Mouse (Mus musculus): Measurements from ENCODE around the gene Zfp991. TPM values are rescaled to one million over a fixed set of nuclear protein-coding genes. Genes with fewer than 3 reads are reported as not detected.
"Not testable (repeated sequence)": the region's sequence is repeated elsewhere in the genome, so short reads cannot be mapped to it uniquely, and the experiment has no call there.

The Zfp991 gene
- polyA plus RNA-seq, 1 experiment from 2014 or later: 15.8 TPM

- not testable (repeated sequence) for H3K27me3 ChIP-seq (replicated peaks; ENCODE audit: control insufficient read depth, insufficient read depth, low read length); H3K4me3 ChIP-seq (ENCODE audit: low read depth, low read length); H3K4me2 ChIP-seq; H3K36me3 ChIP-seq (ENCODE audit: control insufficient read depth, insufficient read depth, low read length); H3K9ac ChIP-seq (ENCODE audit: low read depth, low read length); DNase-seq (ENCODE audit: low spot score); ATAC-seq (replicated peaks; ENCODE audit: low FRiP score); H3K4me1 ChIP-seq (replicated peaks; ENCODE audit: control insufficient read depth, insufficient read depth, low read length); H3K27ac ChIP-seq (ENCODE audit: low read depth, low read length)
- H3K9me3 ChIP-seq (ENCODE audit: control insufficient read depth, low read length): peaks cover 10% of the 10 kb centered on the region
- WGBS: 93% methylated on average over 23 of the region's 24 CpGs
These were observed 92.1 kb downstream of the Zfp991 start for GRCm38 (mm10) chr4:147223778-147224435.

GRCm38 (mm10) chr4:147225616-147226015 is 93.8 kb downstream of the Zfp991 start:
- not testable (repeated sequence) for H3K36me3 ChIP-seq (ENCODE audit: control insufficient read depth, insufficient read depth, low read length); H3K4me3 ChIP-seq (ENCODE audit: low read depth, low read length); H3K4me1 ChIP-seq (replicated peaks; ENCODE audit: control insufficient read depth, insufficient read depth, low read length); H3K27me3 ChIP-seq (replicated peaks; ENCODE audit: control insufficient read depth, insufficient read depth, low read length); H3K27ac ChIP-seq (ENCODE audit: low read depth, low read length); H3K9me3 ChIP-seq (ENCODE audit: control insufficient read depth, low read length); DNase-seq (ENCODE audit: low spot score); H3K4me2 ChIP-seq; H3K9ac ChIP-seq (ENCODE audit: low read depth, low read length); ATAC-seq (replicated peaks; ENCODE audit: low FRiP score)
- 89% methylated on average over 8 of the region's 15 CpGs for WGBS

GRCm38 (mm10) chr4:147230026-147230425 is 98.2 kb downstream of the Zfp991 start:
- not testable (repeated sequence) for H3K4me3 ChIP-seq (ENCODE audit: low read depth, low read length); ATAC-seq (replicated peaks; ENCODE audit: low FRiP score); DNase-seq (ENCODE audit: low spot score); H3K27ac ChIP-seq (ENCODE audit: low read depth, low read length); H3K27me3 ChIP-seq (replicated peaks; ENCODE audit: control insufficient read depth, insufficient read depth, low read length); H3K4me2 ChIP-seq; H3K4me1 ChIP-seq (replicated peaks; ENCODE audit: control insufficient read depth, insufficient read depth, low read length); H3K36me3 ChIP-seq (ENCODE audit: control insufficient read depth, insufficient read depth, low read length); H3K9ac ChIP-seq (ENCODE audit: low read depth, low read length)
- H3K9me3 ChIP-seq (ENCODE audit: control insufficient read depth, low read length): peaks cover 15% of the 10 kb centered on the region
- 57% methylated on average over 2 of the region's 3 CpGs for WGBS

Other genes starting within 250 kb of the Zfp991 start
- 0.34 TPM in 1 of 2 replicates, not detected in the other for gene Gm21411, start 222.4 kb upstream of the Zfp991 start, polyA plus RNA-seq (2014; fragmentation: Nextera tagmentation; extraction: Ambion mirVana)
- gene Zfp989, start 160.1 kb upstream of the Zfp991 start, polyA plus RNA-seq (2014; fragmentation: Nextera tagmentation; extraction: Ambion mirVana): 0.39 TPM in 1 of 2 replicates, not detected in the other
- gene Rex2, start 110.2 kb upstream of the Zfp991 start, polyA plus RNA-seq (2014; fragmentation: Nextera tagmentation; extraction: Ambion mirVana): not detected in 2 replicates
- gene Zfp988, start 173.6 kb downstream of the Zfp991 start, polyA plus RNA-seq (2014; fragmentation: Nextera tagmentation; extraction: Ambion mirVana): 0.34 and 0.39 TPM in 2 replicates
- gene Zfp978, start 229.3 kb downstream of the Zfp991 start, polyA plus RNA-seq (2014; fragmentation: Nextera tagmentation; extraction: Ambion mirVana): 0.37 and 0.55 TPM in 2 replicates